Mouse (Mus musculus) large intestine, adult 2 months (tissue): ENCODE data around the gene Rnf111. TPM values are rescaled to one million over a fixed set of nuclear protein-coding genes. Genes with fewer than 3 reads are reported as not detected.

Source experiments
- polyA plus RNA-seq: library from polyadenylated mRNA; depleted of rRNA; stranded (reverse); fragments of >200 nt; gene quantifications from 2 replicates; pipeline ENCODE4 v1.2.3, GENCODE M21; 2012; rRNA removed

Gene Rnf111
- polyA plus RNA-seq, 1 experiment = 15.1 TPM

Other genes starting within 250 kb of the Rnf111 start
- gene Ccnb2, start 82.2 kb downstream of the Rnf111 start, polyA plus RNA-seq = 40.2 and 45.3 TPM in 2 replicates
- 6.4 and 9.0 TPM in 2 replicates for gene Sltm, start 39.0 kb upstream of the Rnf111 start, polyA plus RNA-seq
- gene Gm10642, start 152.5 kb upstream of the Rnf111 start, polyA plus RNA-seq = 0.56 and 0.96 TPM in 2 replicates
- gene Mindy2, start 153.4 kb upstream of the Rnf111 start, polyA plus RNA-seq = 2.8 and 4.2 TPM in 2 replicates
- gene Adam10, start 175.3 kb upstream of the Rnf111 start, polyA plus RNA-seq = 12.9 and 24.1 TPM in 2 replicates